Mouse (Mus musculus): Measurements from ENCODE around the gene Mtcl1.
"Not testable (repeated sequence)": the region's sequence is repeated elsewhere in the genome, so short reads cannot be mapped to it uniquely, and the experiment has no call there.

GRCm38 (mm10) chr17:66424601-66425000 lies 24.9 kb downstream of the Mtcl1 start:
- TF ChIP-seq GATA1 (IDR thresholded peaks at IDR 0.05; ENCODE audit: borderline replicate concordance, low read length); FLI1 (IDR thresholded peaks at IDR 0.05; ENCODE audit: low read length): not testable (repeated sequence)
